Mouse (Mus musculus) 3134 (cell line): ENCODE measurements at regions not wholly inside any gene's neighbourhood (a gene's known extent, or its start where the extent isn't known, plus 50 kb on each side); places are given as distances from the start of the nearest gene placed in this dataset.
"Not testable (repeated sequence)": the region's sequence is repeated elsewhere in the genome, so short reads cannot be mapped to it uniquely, and the experiment has no call there.

Experiments used
- DNase-seq: peaks from one replicate; pipeline ENCODE4 v3.0.0-alpha.2; 2011; ENCODE audit warnings: low spot score; ENCODE audit not compliant: insufficient read length; ENCODE audit errors: extremely low read depth

- DNase-seq = no peak
These were observed 76.6 kb upstream of the Cwc22 start for GRCm38 (mm10) chr2:78022756-78023155.

- DNase-seq = no peak
These were observed 75.7 kb upstream of the Cwc22 start for GRCm38 (mm10) chr2:78021905-78022304.

GRCm38 (mm10) chr2:78021356-78021900 lies 75.3 kb upstream of the Cwc22 start:
- no peak for DNase-seq

GRCm38 (mm10) chr2:78020516-78020915 lies 74.3 kb upstream of the Cwc22 start:
- no peak for DNase-seq

- no peak for DNase-seq
These were observed 73.7 kb upstream of the Cwc22 start for GRCm38 (mm10) chr2:78019916-78020315.

GRCm38 (mm10) chr2:78012441-78012840 lies 66.3 kb upstream of the Cwc22 start:
- not testable (repeated sequence) for DNase-seq

GRCm38 (mm10) chr2:78011821-78012220 lies 65.6 kb upstream of the Cwc22 start:
- DNase-seq = no peak

- DNase-seq = no peak
These were observed 65.1 kb upstream of the Cwc22 start for GRCm38 (mm10) chr2:78011051-78011800.

GRCm38 (mm10) chr2:78010066-78010690 lies 64.0 kb upstream of the Cwc22 start:
- DNase-seq = no peak

- no peak for DNase-seq
These were observed 61.9 kb upstream of the Cwc22 start for GRCm38 (mm10) chr2:78008094-78008493.

- no peak for DNase-seq
These were observed 59.3 kb upstream of the Cwc22 start for GRCm38 (mm10) chr2:78005402-78006021.

GRCm38 (mm10) chr2:78004426-78004825 lies 58.3 kb upstream of the Cwc22 start:
- DNase-seq = no peak
